Mouse (Mus musculus): Measurements from ENCODE around the gene Sorcs2.

DNA sequence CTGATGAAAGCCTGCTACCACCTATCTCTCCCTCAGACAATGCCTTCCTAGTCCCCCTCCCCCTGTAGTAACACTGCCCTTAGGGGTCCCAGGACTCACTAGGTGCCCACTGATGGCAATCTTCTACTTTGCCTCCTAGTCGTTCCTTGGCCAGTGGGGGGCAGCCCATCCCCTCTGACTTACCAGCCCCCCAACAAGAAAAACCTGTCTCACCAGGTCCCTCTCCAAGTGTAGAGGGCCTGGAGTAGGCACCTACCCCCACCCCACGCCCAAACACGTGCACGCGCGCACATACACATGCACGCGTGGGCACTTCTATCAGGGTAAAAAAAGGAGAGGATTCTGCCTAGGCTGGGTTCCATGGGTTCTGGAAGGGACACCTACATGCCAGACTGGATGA, 77.3 kb downstream of the Sorcs2 start:
- TF ChIP-seq CTCF (IDR thresholded peaks at IDR 0.05; ENCODE audit: insufficient read depth, low read length) (no peak), POLR2A (IDR thresholded peaks at IDR 0.05; ENCODE audit: borderline replicate concordance, extremely low read depth, low read depth, low read length) (no peak)

Data from lung, adult 2 months (tissue).